Mouse (Mus musculus) megakaryocyte, embryonic 14.5 days (primary cell): ENCODE results near the gene Lrrc8a.

Experiments used
- FLI1 ChIP-seq: IDR thresholded peaks from 2 replicates; pipeline ENCODE4 v1.6.1; 2012; ENCODE audit warnings: low read length, inconsistent platforms, mixed read lengths
- GATA1 ChIP-seq: IDR thresholded peaks from 3 replicates; pipeline ENCODE4 v1.6.1; 2012; ENCODE audit warnings: mixed read lengths, low read length, inconsistent platforms, borderline replicate concordance

DNA sequence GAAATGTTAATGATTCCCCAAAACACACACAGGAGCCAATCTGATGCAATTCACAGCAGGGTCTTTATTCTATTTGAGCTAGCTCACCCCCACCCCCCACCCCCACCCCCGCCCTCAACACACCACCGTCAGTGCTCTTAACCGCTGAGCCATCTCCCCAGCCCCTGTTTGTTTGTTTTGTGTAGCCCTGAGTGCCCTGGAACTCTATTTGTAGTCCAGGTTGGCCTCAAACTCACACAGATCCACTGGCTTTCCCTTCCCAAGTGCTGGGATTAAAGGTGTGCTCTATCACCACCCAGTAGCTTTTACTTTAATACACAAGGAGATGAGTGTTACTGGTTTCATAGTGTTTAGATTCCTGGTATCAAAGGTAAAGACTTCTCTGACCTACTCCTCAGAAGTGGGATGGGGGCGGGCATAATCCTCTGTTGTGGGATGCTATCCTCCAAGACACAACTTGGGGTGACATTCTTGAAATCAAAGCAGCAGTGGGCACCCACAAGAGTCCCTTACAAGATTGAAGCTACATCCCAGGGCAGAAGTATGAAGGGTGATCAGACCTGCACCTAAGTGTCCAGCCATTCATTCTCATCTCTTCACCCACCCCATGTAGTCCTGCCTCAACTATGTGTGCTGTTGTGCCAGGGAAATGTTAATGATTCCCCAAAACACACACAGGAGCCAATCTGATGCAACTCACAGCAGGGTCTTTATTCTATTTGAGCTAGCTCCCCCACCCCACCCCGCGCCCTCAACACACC lies 25.9 kb upstream of the Lrrc8a start:
- TF ChIP-seq GATA1 (no peak), FLI1 (no peak)
